Mouse (Mus musculus): Measurements from ENCODE around the gene Tph1. TPM values are rescaled to one million over a fixed set of nuclear protein-coding genes. Genes with fewer than 3 reads are reported as not detected.

Gene Tph1
- polyA plus RNA-seq, 1 experiment from 2014 or later, result not detected

- H3K27me3 ChIP-seq (replicated peaks), result peaks cover 7% of the 10 kb centered on the region
- ATAC-seq (ENCODE audit: insufficient number of reproducible peaks, low FRiP score), result no peak
- no peaks in the 10 kb centered on the region for H3K4me1 ChIP-seq (replicated peaks)
- no peak overlapping the region for H3K9ac ChIP-seq
- no peak overlapping the region for H3K4me3 ChIP-seq
- WGBS, result 61% methylated on average over 4 of the region's 4 CpGs
- no peaks in the 10 kb centered on the region for H3K9me3 ChIP-seq (replicated peaks)
- H3K4me2 ChIP-seq, result no peak overlapping the region
- no peak overlapping the region for H3K27ac ChIP-seq (ENCODE audit: poor library complexity, severe bottlenecking)
- H3K36me3 ChIP-seq, result no peaks in the 10 kb centered on the region
Measured at GRCm38 (mm10) chr7:46648431-46649140, 23.8 kb downstream of the Tph1 start.

DNA sequence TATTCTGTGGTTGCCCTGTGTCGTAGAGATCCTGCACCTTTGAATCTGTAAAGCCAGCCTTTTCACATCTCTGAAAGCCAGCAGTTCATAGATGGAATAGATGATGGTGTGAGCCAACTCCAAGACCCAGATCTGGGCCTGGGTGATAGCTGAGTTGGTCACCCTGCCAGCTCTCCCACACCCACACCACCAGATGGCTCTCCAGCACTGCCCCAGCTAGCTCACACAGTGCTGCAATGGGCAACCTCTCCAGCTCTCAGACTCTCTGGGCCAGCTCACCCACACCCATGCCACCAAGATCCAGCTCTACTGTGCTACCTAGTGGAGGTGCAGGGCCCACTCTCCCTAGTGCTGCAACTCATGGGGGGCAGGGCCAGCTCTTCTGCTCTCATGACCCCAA is 29.2 kb downstream of the Tph1 start:
- Histone ChIP-seq H3K27ac (ENCODE audit: poor library complexity, severe bottlenecking) (no peak overlapping the region), H3K4me1 (replicated peaks) (peaks cover 15% of the 10 kb centered on the region), H3K4me3 (no peak overlapping the region), H3K36me3 (no peaks in the 10 kb centered on the region), H3K9ac (no peak overlapping the region), H3K9me3 (replicated peaks) (no peaks in the 10 kb centered on the region), H3K4me2 (no peak overlapping the region), H3K27me3 (replicated peaks) (peaks cover 7% of the 10 kb centered on the region; the same call in 1 of the 2 replicates)
- no peak for ATAC-seq (ENCODE audit: insufficient number of reproducible peaks, low FRiP score)
- 89% methylated on average over 1 of the region's 1 CpGs for WGBS

DNA sequence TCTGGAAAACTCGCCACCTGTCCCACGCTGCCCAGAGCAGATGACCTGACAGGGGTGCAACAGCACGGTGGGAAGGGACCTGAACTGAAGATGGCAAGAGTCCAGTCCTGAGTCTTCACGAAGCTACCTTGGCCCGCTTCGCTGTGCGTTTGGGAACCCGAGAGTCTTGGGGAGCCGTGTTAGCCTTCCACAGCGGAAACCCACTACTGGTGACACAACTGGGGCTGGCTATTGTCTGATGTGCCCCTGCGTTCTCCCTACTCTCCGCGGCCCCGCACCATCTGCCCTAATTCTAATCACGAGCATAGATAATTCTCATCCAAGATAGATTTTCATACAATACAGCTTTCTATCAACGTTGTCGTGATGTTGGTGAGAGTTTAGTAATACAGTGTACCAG is 32.3 kb downstream of the Tph1 start:
- H3K4me2 ChIP-seq, result peak overlapping the region; percentile 92
- peak overlapping the region; percentile 76 for H3K9ac ChIP-seq
- ATAC-seq (ENCODE audit: insufficient number of reproducible peaks, low FRiP score), result peak; percentile 9; the same call in 1 of the 2 replicates
- H3K27me3 ChIP-seq (replicated peaks), result no peaks in the 10 kb centered on the region
- H3K4me3 ChIP-seq, result peak overlapping the region; percentile 65
- no peak overlapping the region for H3K27ac ChIP-seq (ENCODE audit: poor library complexity, severe bottlenecking)
- WGBS, result 19% methylated on average over 17 of the region's 17 CpGs
- H3K36me3 ChIP-seq, result no peaks in the 10 kb centered on the region
- H3K9me3 ChIP-seq (replicated peaks), result no peaks in the 10 kb centered on the region
- H3K4me1 ChIP-seq (replicated peaks), result peaks cover 16% of the 10 kb centered on the region

GRCm38 (mm10) chr7:46639692-46640031 is 32.7 kb downstream of the Tph1 start, which contains the start of gene Sergef:
Sergef (minus strand) TSS chr7:46639807.
- Histone ChIP-seq H3K9me3 (replicated peaks) (no peaks in the 10 kb centered on the region), H3K27ac (ENCODE audit: poor library complexity, severe bottlenecking) (peak within 1 kb of the TSS; percentile 29; the same call in 1 of the 2 replicates), H3K27me3 (replicated peaks) (no peaks in the 10 kb centered on the region), H3K36me3 (no peaks in the 10 kb centered on the region), H3K4me1 (replicated peaks) (peaks cover 16% of the 10 kb centered on the region), H3K4me3 (peak within 1 kb of the TSS; percentile 65), H3K9ac (peak within 1 kb of the TSS; percentile 76), H3K4me2 (peak within 1 kb of the TSS; percentile 92)
- ATAC-seq (ENCODE audit: insufficient number of reproducible peaks, low FRiP score), result peak; percentile 94
- WGBS, result under 1% methylated on average over 30 of the region's 30 CpGs

DNA sequence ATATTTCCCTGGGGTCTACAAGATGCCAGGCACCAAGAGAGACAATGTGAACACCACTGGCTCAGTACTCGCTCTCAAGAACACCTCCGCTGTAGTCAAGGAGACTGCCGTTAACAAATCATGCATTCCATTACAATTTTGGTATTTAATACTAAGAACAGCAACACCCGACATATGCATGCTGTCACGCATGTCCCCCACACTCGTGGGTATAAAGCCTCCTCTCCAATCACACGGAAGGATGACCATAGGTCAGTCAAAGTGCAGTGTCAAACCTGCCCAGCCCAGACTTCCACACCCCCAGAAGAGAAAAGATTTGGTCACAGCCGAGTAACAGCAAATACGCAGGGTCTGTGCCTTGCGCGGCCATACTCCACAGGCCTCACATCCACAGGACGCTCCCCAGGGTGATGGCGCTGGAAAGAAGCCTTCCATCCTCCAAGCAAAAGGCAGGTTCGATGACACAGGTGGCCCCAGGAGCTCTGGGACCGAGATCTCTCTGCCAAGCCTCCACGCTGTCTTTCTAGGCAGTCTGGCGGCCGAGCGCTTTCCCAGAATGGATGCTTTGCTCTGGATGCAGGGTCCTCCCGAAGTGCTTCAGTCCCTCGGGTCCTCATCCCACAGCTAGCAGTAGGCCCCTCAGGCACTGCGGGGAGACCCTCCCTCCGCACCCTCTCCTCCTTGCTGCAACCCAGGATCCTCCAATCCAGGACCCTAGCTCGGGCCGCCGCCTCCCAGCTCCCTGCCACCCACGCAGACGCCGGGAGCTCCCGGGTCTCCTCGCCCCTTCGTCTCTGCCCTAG is 33.2 kb downstream of the Tph1 start:
- H3K36me3 ChIP-seq, result no peaks in the 10 kb centered on the region
- H3K9me3 ChIP-seq (replicated peaks), result no peaks in the 10 kb centered on the region
- peaks cover 16% of the 10 kb centered on the region for H3K4me1 ChIP-seq (replicated peaks)
- peak overlapping the region; percentile 29; the same call in 1 of the 2 replicates for H3K27ac ChIP-seq (ENCODE audit: poor library complexity, severe bottlenecking)
- H3K4me2 ChIP-seq, result peak overlapping the region; percentile 92
- 10% methylated on average over 32 of the region's 32 CpGs for WGBS
- ATAC-seq (ENCODE audit: insufficient number of reproducible peaks, low FRiP score), result peak; percentile 41; the same call in 1 of the 2 replicates
- H3K9ac ChIP-seq, result peak overlapping the region; percentile 76
- peak overlapping the region; percentile 65 for H3K4me3 ChIP-seq
- no peaks in the 10 kb centered on the region for H3K27me3 ChIP-seq (replicated peaks)

DNA sequence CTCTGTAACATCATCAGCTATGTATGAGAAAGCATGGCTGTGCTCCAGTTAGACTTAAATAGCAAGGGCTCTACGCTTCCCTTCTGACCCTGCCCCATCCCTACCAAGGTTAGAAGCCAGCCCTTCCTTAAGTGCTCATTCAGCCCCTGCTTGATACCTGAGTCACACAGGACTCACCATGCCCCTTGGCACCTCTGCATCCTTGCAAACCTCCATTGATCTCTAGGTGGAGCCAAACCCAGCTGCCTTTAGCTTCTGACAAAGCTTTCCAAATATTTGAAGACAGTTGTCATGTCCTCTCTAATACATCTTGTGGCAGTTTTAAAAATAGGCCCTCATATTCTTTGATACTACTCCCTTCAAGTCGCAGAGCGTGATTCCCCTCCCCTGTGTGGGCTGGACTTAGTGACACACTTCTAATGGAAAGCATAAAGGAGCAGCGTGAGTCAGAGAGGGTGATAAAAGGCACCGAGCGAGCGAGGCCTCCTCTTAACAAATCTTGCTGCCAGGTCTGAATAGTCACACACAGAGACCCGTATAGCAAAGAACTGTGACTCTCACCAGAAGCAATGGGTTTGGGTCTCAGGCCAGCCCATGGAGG is 43.9 kb downstream of the Tph1 start:
- Histone ChIP-seq H3K9me3 (replicated peaks) (no peaks in the 10 kb centered on the region), H3K36me3 (peaks cover 21% of the 10 kb centered on the region), H3K27me3 (replicated peaks) (no peaks in the 10 kb centered on the region), H3K4me2 (no peak overlapping the region), H3K27ac (ENCODE audit: poor library complexity, severe bottlenecking) (no peak overlapping the region), H3K9ac (no peak overlapping the region), H3K4me3 (no peak overlapping the region), H3K4me1 (replicated peaks) (peaks cover 7% of the 10 kb centered on the region)
- 41% methylated on average over 8 of the region's 8 CpGs for WGBS
- no peak for ATAC-seq (ENCODE audit: insufficient number of reproducible peaks, low FRiP score)

DNA sequence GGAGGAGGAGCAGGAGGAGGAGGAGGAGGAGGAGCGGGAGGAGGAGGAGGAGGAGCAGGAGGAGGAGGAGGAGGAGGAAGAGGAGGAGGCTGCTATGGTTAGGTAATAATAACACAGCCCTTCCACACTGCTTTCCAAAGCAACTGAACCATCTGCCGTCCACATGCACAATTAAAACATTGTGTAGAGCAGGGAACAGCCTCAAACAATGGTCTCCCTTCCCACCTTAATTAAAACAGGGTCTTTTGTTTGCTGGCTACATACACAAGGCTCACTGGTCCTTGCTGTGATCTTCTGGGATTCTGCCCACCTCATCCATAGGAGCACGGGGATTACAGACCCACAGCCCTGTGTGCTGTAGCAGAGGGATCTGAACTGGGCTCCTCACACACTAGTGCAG is 48.4 kb downstream of the Tph1 start:
- Histone ChIP-seq H3K4me2 (no peak overlapping the region), H3K36me3 (peaks cover 14% of the 10 kb centered on the region), H3K9ac (no peak overlapping the region), H3K4me1 (replicated peaks) (peaks cover 4% of the 10 kb centered on the region), H3K27me3 (replicated peaks) (no peaks in the 10 kb centered on the region), H3K4me3 (no peak overlapping the region), H3K9me3 (replicated peaks) (no peaks in the 10 kb centered on the region), H3K27ac (ENCODE audit: poor library complexity, severe bottlenecking) (no peak overlapping the region)
- 84% methylated on average over 2 of the region's 3 CpGs for WGBS
- ATAC-seq (ENCODE audit: insufficient number of reproducible peaks, low FRiP score), result no peak

DNA sequence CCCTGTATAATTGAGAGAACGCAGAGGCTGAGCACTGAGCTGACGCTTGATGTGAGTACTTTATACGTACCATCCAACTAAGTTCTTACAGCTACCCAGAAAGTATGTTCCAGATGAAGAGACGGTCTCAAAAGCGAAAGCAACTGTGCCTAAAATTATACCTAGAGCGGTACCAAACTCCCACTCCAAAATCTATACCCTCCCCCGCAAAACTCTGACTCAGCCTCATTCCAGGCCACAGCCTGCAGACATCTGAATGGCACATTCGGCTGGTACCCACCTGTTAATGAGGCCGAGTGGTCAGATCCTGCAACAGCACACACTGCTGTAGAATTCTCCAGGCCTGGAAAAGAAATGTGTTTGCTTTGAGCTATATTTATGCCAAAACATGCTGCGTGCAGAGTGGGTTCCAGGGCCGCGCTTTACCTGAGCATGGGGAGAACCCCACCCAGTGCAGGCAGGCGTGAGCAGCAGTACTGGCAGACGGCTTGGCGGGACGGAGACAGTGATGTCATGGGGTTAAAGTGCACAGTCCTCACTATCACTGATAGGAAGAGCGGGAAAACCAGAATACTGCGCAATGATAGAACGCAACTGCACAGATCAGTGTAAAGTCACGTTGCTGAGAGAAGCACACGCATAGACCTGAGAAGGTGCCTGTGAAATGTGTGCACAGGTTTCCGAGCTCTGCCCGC is 53.8 kb downstream of the Tph1 start:
- Histone ChIP-seq H3K27ac (ENCODE audit: poor library complexity, severe bottlenecking) (no peak overlapping the region), H3K4me1 (replicated peaks) (peaks cover 18% of the 10 kb centered on the region; the same call in 1 of the 2 replicates), H3K9me3 (replicated peaks) (no peaks in the 10 kb centered on the region), H3K4me3 (no peak overlapping the region), H3K9ac (no peak overlapping the region), H3K27me3 (replicated peaks) (no peaks in the 10 kb centered on the region), H3K36me3 (peaks cover 14% of the 10 kb centered on the region), H3K4me2 (no peak overlapping the region)
- no peak for ATAC-seq (ENCODE audit: insufficient number of reproducible peaks, low FRiP score)
- WGBS, result 86% methylated on average over 23 of the region's 23 CpGs

GRCm38 (mm10) chr7:46616429-46617005 is 55.8 kb downstream of the Tph1 start:
- H3K27ac ChIP-seq (ENCODE audit: poor library complexity, severe bottlenecking), result peak overlapping the region; percentile 37; the same call in 1 of the 2 replicates
- H3K36me3 ChIP-seq, result peaks cover 14% of the 10 kb centered on the region
- 86% methylated on average over 7 of the region's 7 CpGs for WGBS
- H3K9me3 ChIP-seq (replicated peaks), result no peaks in the 10 kb centered on the region
- no peak overlapping the region for H3K9ac ChIP-seq
- no peak overlapping the region for H3K4me3 ChIP-seq
- peaks cover 34% of the 10 kb centered on the region for H3K4me1 ChIP-seq (replicated peaks)
- H3K27me3 ChIP-seq (replicated peaks), result no peaks in the 10 kb centered on the region
- ATAC-seq (ENCODE audit: insufficient number of reproducible peaks, low FRiP score), result no peak
- no peak overlapping the region for H3K4me2 ChIP-seq

GRCm38 (mm10) chr7:46615256-46615977 is 56.9 kb downstream of the Tph1 start:
- no peak overlapping the region for H3K4me3 ChIP-seq
- 44% methylated on average over 5 of the region's 5 CpGs for WGBS
- H3K27me3 ChIP-seq (replicated peaks), result no peaks in the 10 kb centered on the region
- peaks cover 7% of the 10 kb centered on the region for H3K36me3 ChIP-seq
- H3K4me2 ChIP-seq, result no peak overlapping the region
- peaks cover 36% of the 10 kb centered on the region for H3K4me1 ChIP-seq (replicated peaks)
- no peak for ATAC-seq (ENCODE audit: insufficient number of reproducible peaks, low FRiP score)
- H3K27ac ChIP-seq (ENCODE audit: poor library complexity, severe bottlenecking), result peak overlapping the region; percentile 55
- H3K9ac ChIP-seq, result no peak overlapping the region
- H3K9me3 ChIP-seq (replicated peaks), result no peaks in the 10 kb centered on the region

Measured in heart, embryonic 12.5 days (tissue).